In the genomic region with DNA sequence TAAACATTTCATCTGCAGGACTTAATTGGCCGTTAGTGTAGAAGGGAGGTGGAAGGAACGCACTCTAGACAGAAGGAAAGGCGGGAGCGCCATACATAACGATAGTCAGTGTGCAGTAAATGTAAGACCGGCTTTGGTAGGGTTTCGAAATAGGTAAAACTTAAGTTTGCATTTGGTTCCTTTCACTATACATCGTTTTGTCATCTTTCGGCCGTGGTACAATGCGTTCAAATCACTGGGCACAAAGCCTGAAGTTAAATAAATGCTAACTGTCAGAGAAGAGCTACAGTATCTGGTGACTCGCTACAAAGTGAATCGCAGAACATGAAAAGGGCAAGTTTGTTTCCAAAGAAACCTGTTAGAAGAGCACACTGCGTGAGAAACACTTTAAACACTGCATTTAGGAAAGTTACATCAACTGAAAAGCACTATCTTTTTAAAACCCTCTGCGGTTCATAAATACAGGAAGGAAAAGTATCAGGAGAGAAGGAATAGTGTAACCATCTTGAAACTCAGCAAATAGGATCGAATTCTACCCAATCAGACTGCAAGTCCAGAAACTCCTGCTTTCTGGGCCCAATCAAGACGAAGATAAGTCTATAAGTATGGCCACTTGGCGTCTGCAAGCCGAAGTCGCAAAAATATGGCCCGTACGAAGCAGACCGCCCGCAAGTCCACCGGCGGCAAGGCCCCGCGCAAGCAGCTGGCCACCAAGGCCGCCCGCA, we compare ENCODE assay signal across 8 mouse cellular contexts. TPM values are rescaled to one million over a fixed set of nuclear protein-coding genes. Genes with fewer than 3 reads are reported as not detected.
DNase-seq lines count a peak whose midpoint lies in the region; ATAC-seq and TF ChIP-seq lines count a peak whose summit lies in the region.

Gene Hist2h3b, plus strand, starts transcription at position 604 of the 725 bp plus-strand sequence.

- peak; percentile 72 for ATAC-seq in embryonic facial prominence, embryonic 14.5 days (ENCODE audit: low read depth)
- ATAC-seq in limb, embryonic 14.5 days (ENCODE audit: low FRiP score, low read depth), result peak; percentile 73
- peak; percentile 56 for ATAC-seq in midbrain, embryonic 16.5 days

- H3K4me3 ChIP-seq in bone marrow, adult 2 months (replicated peaks; ENCODE audit: control insufficient read depth, low read depth, low read length), result peak within 1 kb of the TSS; percentile 75
- H3K4me3 ChIP-seq in embryonic facial prominence, embryonic 14.5 days (ENCODE audit: low read depth, low read length), result peak within 1 kb of the TSS; percentile 50
- H3K4me3 ChIP-seq in limb, embryonic 14.5 days (replicated peaks; ENCODE audit: low read length), result peak within 1 kb of the TSS; percentile 53
- H3K4me3 ChIP-seq in midbrain, embryonic 16.5 days (ENCODE audit: low read depth, low read length), result peak within 1 kb of the TSS; percentile 59

- no peaks in the 10 kb centered on the region for H3K27me3 ChIP-seq in embryonic facial prominence, embryonic 14.5 days (replicated peaks; ENCODE audit: control insufficient read depth, insufficient read depth, low read length)
- H3K27me3 ChIP-seq in limb, embryonic 14.5 days (ENCODE audit: control insufficient read depth, insufficient read depth, low read length), result no peaks in the 10 kb centered on the region
- no peaks in the 10 kb centered on the region for H3K27me3 ChIP-seq in midbrain, embryonic 16.5 days (ENCODE audit: control insufficient read depth, insufficient read depth, low read depth, low read length)

- WGBS in bone marrow, adult 2 months, result 12% methylated on average over 28 of the region's 30 CpGs
- WGBS in embryonic facial prominence, embryonic 14.5 days, result 24% methylated on average over 28 of the region's 30 CpGs
- 25% methylated on average over 24 of the region's 30 CpGs for WGBS in limb, embryonic 14.5 days
- WGBS in midbrain, embryonic 16.5 days, result 24% methylated on average over 28 of the region's 30 CpGs

- peak within 1 kb of the TSS; percentile 71 for H3K9ac ChIP-seq in embryonic facial prominence, embryonic 14.5 days (ENCODE audit: low read depth, low read length)
- peak within 1 kb of the TSS; percentile 58 for H3K9ac ChIP-seq in limb, embryonic 14.5 days (ENCODE audit: low read depth, low read length, severe bottlenecking)
- peak within 1 kb of the TSS; percentile 62 for H3K9ac ChIP-seq in midbrain, embryonic 16.5 days (ENCODE audit: low read depth, low read length)

- peak within 1 kb of the TSS; percentile 79 for H3K4me2 ChIP-seq in embryonic facial prominence, embryonic 14.5 days (ENCODE audit: low read depth, low read length)
- H3K4me2 ChIP-seq in limb, embryonic 14.5 days (replicated peaks; ENCODE audit: low read depth, low read length, severe bottlenecking), result peak within 1 kb of the TSS; percentile 87
- peak within 1 kb of the TSS; percentile 93 for H3K4me2 ChIP-seq in midbrain, embryonic 16.5 days (ENCODE audit: low read length)

- peak within 1 kb of the TSS; percentile 98 for H3K27ac ChIP-seq in bone marrow, adult 2 months (ENCODE audit: control insufficient read depth, insufficient read depth, low read depth, low read length, poor library complexity)
- H3K27ac ChIP-seq in embryonic facial prominence, embryonic 14.5 days (replicated peaks; ENCODE audit: low read depth, low read length), result peak within 1 kb of the TSS; percentile 98
- peak within 1 kb of the TSS; percentile 96 for H3K27ac ChIP-seq in limb, embryonic 14.5 days (replicated peaks; ENCODE audit: low read depth, low read length)
- peak within 1 kb of the TSS; percentile 95 for H3K27ac ChIP-seq in midbrain, embryonic 16.5 days (ENCODE audit: low read length)

- TF ChIP-seq CTCF in bone marrow, adult 2 months (IDR thresholded peaks at IDR 0.05; ENCODE audit: control insufficient read depth, insufficient read depth, low read length), result no peak

- TF ChIP-seq POLR2A in bone marrow, adult 2 months (IDR thresholded peaks at IDR 0.05; ENCODE audit: borderline replicate concordance, control insufficient read depth, low read depth, low read length), result peak; percentile 96; the same call in 1 of the 2 replicates
- TF ChIP-seq POLR2A in limb, embryonic 14.5 days (IDR thresholded peaks at IDR 0.05; ENCODE audit: borderline replicate concordance, extremely low read depth, insufficient read depth, insufficient read length), result peak; percentile 92; the same call in 1 of the 2 replicates

- peak; percentile 92 for DNase-seq in A20 (ENCODE audit: low read depth, low spot score)
- peak; percentile 97 for DNase-seq in embryonic facial prominence, embryonic 14.5 days (ENCODE audit: low spot score)
- peak; percentile 86 for DNase-seq in heart, adult 8-10 months (ENCODE audit: low spot score)
- DNase-seq in kidney, adult 9 months, result peak; percentile 87
- DNase-seq in limb, embryonic 14.5 days (ENCODE audit: low spot score), result peak; percentile 87
- DNase-seq in spleen, postnatal 14 days (ENCODE audit: low spot score in 2 of 2), result peak; percentile 81 to 82

- no peaks in the 10 kb centered on the region; the same call in 1 of the 2 replicates for H3K4me1 ChIP-seq in bone marrow, adult 2 months (ENCODE audit: control insufficient read depth, insufficient read depth, low read length)
- peaks cover 15% of the 10 kb centered on the region for H3K4me1 ChIP-seq in embryonic facial prominence, embryonic 14.5 days (ENCODE audit: control insufficient read depth, insufficient read depth, low read length)
- H3K4me1 ChIP-seq in limb, embryonic 14.5 days (ENCODE audit: control insufficient read depth, insufficient read depth, low read length), result peaks cover 8% of the 10 kb centered on the region
- H3K4me1 ChIP-seq in midbrain, embryonic 16.5 days (ENCODE audit: control insufficient read depth, insufficient read depth, low read length), result peaks cover 12% of the 10 kb centered on the region; the same call in 1 of the 2 replicates

- no peaks in the 10 kb centered on the region for H3K36me3 ChIP-seq in embryonic facial prominence, embryonic 14.5 days (ENCODE audit: control insufficient read depth, insufficient read depth, low read length)
- no peaks in the 10 kb centered on the region for H3K36me3 ChIP-seq in limb, embryonic 14.5 days (ENCODE audit: control insufficient read depth, insufficient read depth, low read length)
- no peaks in the 10 kb centered on the region for H3K36me3 ChIP-seq in midbrain, embryonic 16.5 days (ENCODE audit: control insufficient read depth, insufficient read depth, low read length)

- H3K9me3 ChIP-seq in embryonic facial prominence, embryonic 14.5 days (ENCODE audit: control insufficient read depth, low read length), result no peaks in the 10 kb centered on the region
- no peaks in the 10 kb centered on the region for H3K9me3 ChIP-seq in limb, embryonic 14.5 days (ENCODE audit: control insufficient read depth, low read length)
- no peaks in the 10 kb centered on the region for H3K9me3 ChIP-seq in midbrain, embryonic 16.5 days (replicated peaks; ENCODE audit: control insufficient read depth, low read length, poor library complexity, severe bottlenecking)

RNA-seq across cellular contexts. Expression of gene Hist2h3b, which starts in this region (rescaled TPM):
- polyA plus RNA-seq in bone marrow, adult 2 months (2011; ENCODE audit: insufficient read depth, insufficient read length, low replicate concordance, missing spikeins), result 20.8 and 28.9 TPM in 2 replicates
- 44.3 and 57.8 TPM in 2 replicates for polyA plus RNA-seq in embryonic facial prominence, embryonic 14.5 days (2014; fragmentation: Nextera tagmentation; extraction: Ambion mirVana)
- 10 to 100 TPM; 12.2 to 24.7 (median 15.9) TPM for total RNA-seq in heart, adult 8-10 months (2022)
- 85.3 and 112 TPM in 2 replicates for polyA plus RNA-seq in limb, embryonic 14.5 days (2012; rRNA removed)
- 63.1 and 72.3 TPM in 2 replicates for polyA plus RNA-seq in limb, embryonic 14.5 days (2014; fragmentation: Nextera tagmentation; extraction: Ambion mirVana)
- polyA plus RNA-seq in midbrain, embryonic 16.5 days (2015; fragmentation: Nextera tagmentation; extraction: Ambion mirVana), result 5.9 and 7.6 TPM in 2 replicates

Comparison
In these comparisons a context has a peak if more than half of its experiments do, and no peak if none do; other contexts are left out.
1. Peak in every context shown above with its lines: DNase-seq, ATAC-seq, H3K4me3 ChIP-seq and H3K27ac ChIP-seq.